Mouse (Mus musculus) cortical plate, adult 2 months (tissue): ENCODE data around the gene Cfap100.

Source experiments
- CTCF ChIP-seq: fragments of 200-500 bp; IDR thresholded peaks from 2 replicates; pipeline ENCODE4 v1.5.1; 2011; ENCODE audit warnings: mild to moderate bottlenecking, control low read depth, low read length; ENCODE audit not compliant: insufficient read depth; ENCODE audit errors: extremely low read depth
- POLR2A ChIP-seq: fragments of 200-500 bp; IDR thresholded peaks from 2 replicates; pipeline ENCODE4 v1.6.1; 2011; ENCODE audit warnings: mild to moderate bottlenecking, low read length, control low read depth; ENCODE audit not compliant: insufficient read depth; ENCODE audit errors: extremely low read depth

DNA sequence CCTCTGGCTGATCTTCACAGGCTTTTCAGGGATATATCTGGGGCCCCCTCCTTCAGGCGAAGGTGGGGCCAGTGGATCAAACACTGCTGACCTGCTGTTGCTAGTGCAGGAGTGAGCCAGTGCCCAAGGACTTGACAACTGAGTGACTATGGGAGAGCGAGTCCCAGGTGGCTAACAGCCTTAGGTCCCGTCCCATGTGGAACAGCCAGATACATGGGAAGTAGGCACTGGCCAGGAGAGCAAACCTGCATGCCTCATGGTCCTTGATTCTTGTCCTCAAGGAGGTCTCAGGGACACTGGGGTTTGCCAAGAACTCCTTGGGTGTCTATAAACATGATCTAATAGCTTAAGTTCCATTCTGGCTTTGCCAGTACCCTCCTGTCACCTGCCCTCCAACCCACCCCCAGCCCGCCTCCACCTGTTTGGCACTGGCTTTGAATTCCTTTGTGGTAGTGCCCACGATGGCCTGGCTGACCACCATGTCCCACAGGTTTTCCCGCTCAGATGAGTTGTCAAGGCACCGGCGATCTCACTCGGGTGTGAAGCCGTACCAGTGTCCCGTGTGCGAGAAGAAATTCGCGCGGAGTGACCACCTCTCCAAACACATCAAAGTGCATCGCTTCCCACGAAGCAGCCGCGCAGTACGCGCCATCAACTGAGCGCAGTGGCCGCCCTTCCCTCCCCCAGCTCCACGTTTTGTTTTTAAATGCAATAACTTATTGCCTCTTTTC is 45.2 kb upstream of the Cfap100 start:
- no peak for TF ChIP-seq CTCF
- TF ChIP-seq POLR2A, result no peak
